Mouse (Mus musculus) forebrain, embryonic 14.5 days (tissue): Measurements from ENCODE around the gene Plin3. TPM values are rescaled to one million over a fixed set of nuclear protein-coding genes. Genes with fewer than 3 reads are reported as not detected.

Source experiments
- microRNA counts: library from miRNA; unstranded; fragments of <30 nt; microRNA quantifications from one replicate; lab custom pipeline; 2016
- microRNA-seq: library from miRNA; unstranded; fragments of <30 nt; microRNA quantifications from one replicate; pipeline ENCODE4, GENCODE M21; 2016
- polyA plus RNA-seq: library from polyadenylated mRNA; unstranded; fragments of >200 nt; fragmentation: Nextera tagmentation; extraction: Ambion mirVana; gene quantifications from 2 replicates; pipeline ENCODE4 v1.2.1, GENCODE M21; 2014

Plin3 gene
- polyA plus RNA-seq, 1 experiment from 2014 or later: 17.8 TPM

MicroRNAs encoded within 50 kb of the gene (microRNA counts, 519-probe panel; counts per million panel counts)
- not detected for microRNA mmu-miR-7b (lab: Ali Mortazavi, UCI)

Small RNA genes lying within 50 kb of the gene (microRNA-seq; reads per million reads assigned to microRNA genes)
- 2,106 reads per million, percentile 86 among the genes with 10 or more reads in this experiment for gene Mir7b

Other genes with a start within 250 kb of the Plin3 start
- 68.8 and 83.7 TPM in 2 replicates for gene Ubxn6, start 217.8 kb downstream of the Plin3 start, polyA plus RNA-seq
- 81.5 and 109 TPM in 2 replicates for gene Hdgfl2, start 213.2 kb downstream of the Plin3 start, polyA plus RNA-seq
- gene Plin4, start 183.1 kb downstream of the Plin3 start, polyA plus RNA-seq: 0.04 and 0.07 TPM in 2 replicates
- 0.42 and 0.67 TPM in 2 replicates for gene Plin5, start 175.3 kb downstream of the Plin3 start, polyA plus RNA-seq
- not detected in 2 replicates for gene Lrg1, start 170.9 kb downstream of the Plin3 start, polyA plus RNA-seq
- 9.4 and 12.1 TPM in 2 replicates for gene Sema6b, start 152.5 kb downstream of the Plin3 start, polyA plus RNA-seq
- 9.7 and 10.9 TPM in 2 replicates for gene Tnfaip8l1, start 130.4 kb downstream of the Plin3 start, polyA plus RNA-seq
- 58.8 and 63.5 TPM in 2 replicates for gene Mydgf, start 109.0 kb downstream of the Plin3 start, polyA plus RNA-seq
- gene Dpp9, start 74.0 kb downstream of the Plin3 start, polyA plus RNA-seq: 18.3 and 25.9 TPM in 2 replicates
- gene Fem1a, start 36.1 kb downstream of the Plin3 start, polyA plus RNA-seq: 18.0 and 22.0 TPM in 2 replicates
- 1.5 and 2.2 TPM in 2 replicates for gene Ticam1, start 16.1 kb downstream of the Plin3 start, polyA plus RNA-seq
- gene Arrdc5, start 7.4 kb upstream of the Plin3 start, polyA plus RNA-seq: not detected in 2 replicates
- gene Uhrf1, start 10.4 kb upstream of the Plin3 start, polyA plus RNA-seq: 38.9 and 47.4 TPM in 2 replicates
- 41.7 and 58.5 TPM in 2 replicates for gene Kdm4b, start 33.2 kb upstream of the Plin3 start, polyA plus RNA-seq
- 248 and 319 TPM in 2 replicates for gene Ptprs, start 183.6 kb upstream of the Plin3 start, polyA plus RNA-seq
- 0.14 TPM in 1 of 2 replicates, not detected in the other for gene Znrf4, start 219.6 kb upstream of the Plin3 start, polyA plus RNA-seq